Mouse (Mus musculus): Measurements from ENCODE around the gene Pes1.

GRCm38 (mm10) chr11:3970361-3970760, 6.6 kb downstream of the Pes1 start:
- TF ChIP-seq CTCF (IDR thresholded peaks at IDR 0.05; ENCODE audit: low read depth) = no peak
- TF ChIP-seq EP300 (IDR thresholded peaks at IDR 0.05; ENCODE audit: low read depth) = no peak

Data from heart, postnatal 0 days (tissue).